Comparison of ENCODE assay signal across 31 mouse cellular contexts in genomic region chr9:72512229-72512981, GRCm38 (mm10). TPM values are rescaled to one million over a fixed set of nuclear protein-coding genes. Genes with fewer than 3 reads are reported as not detected.
DNase-seq lines count a peak whose midpoint lies in the region; ATAC-seq lines count a peak whose summit lies in the region.
"Had no signal": no experiment of that assay in that cellular context is flagged by ENCODE, and none has a peak within 500 bp of the region (broad histone marks: within the 10 kb centered on the region; RNA-seq: fewer than 3 reads in every experiment).

No protein-coding gene starts in this region.

- no peak for DNase-seq in forebrain, embryonic 11.5 days (ENCODE audit: low spot score)
- peak; percentile 40 for DNase-seq in midbrain, embryonic 14.5 days
- no peak for DNase-seq in midbrain, embryonic 10.5 days (ENCODE audit: low spot score)
- DNase-seq in ZHBTc4 (ENCODE audit: low read depth, low spot score) = peak; percentile 28
- DNase-seq in layer of hippocampus, postnatal 10 days (ENCODE audit: low spot score in 2 of 2) = no peak
- DNase-seq: adrenal gland, adult 8-10 months; B cell, adult 2 months; cerebellum, adult 8-10 months; gastrocnemius, postnatal 25 days; heart, adult 18-20 months; heart, postnatal 14 days; kidney, adult 9 months; kidney, postnatal 25 days; lung, adult 18-20 months; right cerebral cortex, postnatal 25 days; spleen, adult 18-20 months; thymus, postnatal 14 days had no signal

- H3K27me3 ChIP-seq in forebrain, embryonic 15.5 days = no peaks in the 10 kb centered on the region
- H3K27me3 ChIP-seq in forebrain, embryonic 11.5 days (ENCODE audit: control insufficient read depth, insufficient read depth, low read length) = no peaks in the 10 kb centered on the region
- no peaks in the 10 kb centered on the region for H3K27me3 ChIP-seq in midbrain, embryonic 14.5 days (ENCODE audit: control insufficient read depth, insufficient read depth, low read length)
- no peaks in the 10 kb centered on the region for H3K27me3 ChIP-seq in midbrain, embryonic 10.5 days (ENCODE audit: low read depth, poor library complexity, severe bottlenecking)
- H3K27me3 ChIP-seq in forebrain, embryonic 16.5 days (replicated peaks; ENCODE audit: control insufficient read depth, insufficient read depth, low read length) = no peaks in the 10 kb centered on the region
- H3K27me3 ChIP-seq: CH12.LX; hindbrain, embryonic 15.5 days; limb, embryonic 13.5 days; liver, embryonic 12.5 days; megakaryocyte, embryonic 14.5 days had no signal

- H3K9ac ChIP-seq in forebrain, embryonic 15.5 days (replicated peaks) = no peak overlapping the region
- no peak overlapping the region for H3K9ac ChIP-seq in forebrain, embryonic 11.5 days (ENCODE audit: low read length)
- no peak overlapping the region for H3K9ac ChIP-seq in midbrain, embryonic 14.5 days (replicated peaks; ENCODE audit: low read length)
- H3K9ac ChIP-seq in forebrain, embryonic 16.5 days (replicated peaks; ENCODE audit: low read depth, low read length) = no peak overlapping the region
- H3K9ac ChIP-seq: heart, embryonic 13.5 days; hindbrain, embryonic 15.5 days; limb, embryonic 13.5 days; liver, embryonic 12.5 days had no signal

- H3K36me3 ChIP-seq in forebrain, embryonic 15.5 days = no peaks in the 10 kb centered on the region
- no peaks in the 10 kb centered on the region for H3K36me3 ChIP-seq in forebrain, embryonic 11.5 days (ENCODE audit: control insufficient read depth, insufficient read depth, low read length)
- no peaks in the 10 kb centered on the region for H3K36me3 ChIP-seq in midbrain, embryonic 14.5 days (ENCODE audit: control insufficient read depth, insufficient read depth, low read length)
- no peaks in the 10 kb centered on the region for H3K36me3 ChIP-seq in midbrain, embryonic 10.5 days
- H3K36me3 ChIP-seq in forebrain, embryonic 16.5 days (ENCODE audit: control insufficient read depth, insufficient read depth) = no peaks in the 10 kb centered on the region
- H3K36me3 ChIP-seq: heart, embryonic 13.5 days; hindbrain, embryonic 15.5 days; limb, embryonic 13.5 days; liver, embryonic 12.5 days had no signal

- no peak overlapping the region for H3K4me3 ChIP-seq in forebrain, embryonic 15.5 days
- H3K4me3 ChIP-seq in forebrain, embryonic 11.5 days (ENCODE audit: low read depth, low read length) = no peak overlapping the region
- H3K4me3 ChIP-seq in midbrain, embryonic 14.5 days (replicated peaks; ENCODE audit: low read depth, low read length) = no peak overlapping the region
- H3K4me3 ChIP-seq in midbrain, embryonic 10.5 days = no peak overlapping the region
- no peak overlapping the region for H3K4me3 ChIP-seq in forebrain, embryonic 16.5 days (replicated peaks; ENCODE audit: low read length)
- H3K4me3 ChIP-seq: heart, embryonic 13.5 days; hindbrain, embryonic 15.5 days; layer of hippocampus, adult 2 months; limb, embryonic 13.5 days; liver, embryonic 12.5 days; megakaryocyte, embryonic 14.5 days had no signal

- peaks cover 14% of the 10 kb centered on the region for H3K4me1 ChIP-seq in forebrain, embryonic 15.5 days
- no peaks in the 10 kb centered on the region for H3K4me1 ChIP-seq in forebrain, embryonic 11.5 days (replicated peaks; ENCODE audit: control insufficient read depth, insufficient read depth, low read length)
- 0 out of 2 replicates have a peak, but pooled peaks cover 3% of the 10 kb centered on the region for H3K4me1 ChIP-seq in midbrain, embryonic 14.5 days (ENCODE audit: control insufficient read depth, insufficient read depth, low read length)
- no peaks in the 10 kb centered on the region for H3K4me1 ChIP-seq in midbrain, embryonic 10.5 days
- H3K4me1 ChIP-seq in forebrain, embryonic 16.5 days (replicated peaks; ENCODE audit: control insufficient read depth, insufficient read depth, low read length) = peaks cover 10% of the 10 kb centered on the region
- H3K4me1 ChIP-seq: heart, embryonic 13.5 days; hindbrain, embryonic 15.5 days; limb, embryonic 13.5 days; liver, embryonic 12.5 days had no signal

- ATAC-seq in forebrain, embryonic 15.5 days (replicated peaks) = peak; percentile 79
- ATAC-seq in forebrain, embryonic 11.5 days (replicated peaks; ENCODE audit: low FRiP score) = no peak
- ATAC-seq in midbrain, embryonic 14.5 days (ENCODE audit: low FRiP score, low TSS enrichment) = no peak
- ATAC-seq in forebrain, embryonic 16.5 days = peak; percentile 81
- ATAC-seq: activated CD4-positive, CD25-positive, alpha-beta regulatory T cell, adult 4 months; intestine, embryonic 16.5 days; liver, embryonic 12.5 days; midbrain, embryonic 16.5 days; Patski had no signal

- WGBS in forebrain, embryonic 15.5 days = 20% methylated on average over 11 of the region's 11 CpGs
- 58% methylated on average over 11 of the region's 11 CpGs for WGBS in forebrain, embryonic 11.5 days
- 49% methylated on average over 11 of the region's 11 CpGs for WGBS in midbrain, embryonic 14.5 days
- 62% methylated on average over 11 of the region's 11 CpGs for WGBS in midbrain, embryonic 10.5 days
- 16% methylated on average over 11 of the region's 11 CpGs for WGBS in forebrain, embryonic 16.5 days

- peak overlapping the region; percentile 19 for H3K27ac ChIP-seq in forebrain, embryonic 15.5 days (replicated peaks)
- H3K27ac ChIP-seq in forebrain, embryonic 11.5 days (ENCODE audit: low read depth, low read length) = no peak overlapping the region
- no peak overlapping the region for H3K27ac ChIP-seq in midbrain, embryonic 14.5 days (replicated peaks; ENCODE audit: low read depth, low read length)
- no peak overlapping the region for H3K27ac ChIP-seq in midbrain, embryonic 10.5 days (replicated peaks)
- peak overlapping the region; percentile 39; the same call in 1 of the 2 replicates for H3K27ac ChIP-seq in forebrain, embryonic 16.5 days (ENCODE audit: low read length)
- H3K27ac ChIP-seq: heart, embryonic 13.5 days; hindbrain, embryonic 15.5 days; layer of hippocampus, adult 2 months; limb, embryonic 13.5 days; liver, embryonic 12.5 days had no signal

- peak overlapping the region; percentile 16 for H3K4me2 ChIP-seq in forebrain, embryonic 15.5 days (replicated peaks)
- H3K4me2 ChIP-seq in forebrain, embryonic 11.5 days (ENCODE audit: low read depth, low read length, severe bottlenecking) = no peak overlapping the region
- no peak overlapping the region for H3K4me2 ChIP-seq in midbrain, embryonic 14.5 days (ENCODE audit: low read length)
- H3K4me2 ChIP-seq in forebrain, embryonic 16.5 days (ENCODE audit: low read length) = peak overlapping the region; percentile 34
- H3K4me2 ChIP-seq: heart, embryonic 13.5 days; hindbrain, embryonic 15.5 days; limb, embryonic 13.5 days; liver, embryonic 12.5 days had no signal

- H3K9me3 ChIP-seq in forebrain, embryonic 15.5 days = no peaks in the 10 kb centered on the region
- H3K9me3 ChIP-seq in forebrain, embryonic 11.5 days (ENCODE audit: control insufficient read depth, low read length) = no peaks in the 10 kb centered on the region
- H3K9me3 ChIP-seq in midbrain, embryonic 14.5 days (ENCODE audit: control insufficient read depth, low read length) = no peaks in the 10 kb centered on the region
- no peaks in the 10 kb centered on the region for H3K9me3 ChIP-seq in midbrain, embryonic 10.5 days (replicated peaks)
- no peaks in the 10 kb centered on the region for H3K9me3 ChIP-seq in forebrain, embryonic 16.5 days (ENCODE audit: control insufficient read depth, low read length)
- H3K9me3 ChIP-seq: G1E; heart, embryonic 13.5 days; hindbrain, embryonic 15.5 days; limb, embryonic 13.5 days; liver, embryonic 12.5 days had no signal

RNA-seq across cellular contexts. Expression of gene Rfx7, which starts 19.6 kb away (rescaled TPM):
- 16.7 and 16.9 TPM in 2 replicates for polyA plus RNA-seq in forebrain, embryonic 15.5 days (2015; fragmentation: Nextera tagmentation; extraction: Ambion mirVana)
- 27.0 and 28.0 TPM in 2 replicates for polyA plus RNA-seq in forebrain, embryonic 11.5 days (2014; fragmentation: Nextera tagmentation; extraction: Ambion mirVana)
- 25.3 and 29.3 TPM in 2 replicates for polyA plus RNA-seq in midbrain, embryonic 14.5 days (2014; fragmentation: Nextera tagmentation; extraction: Ambion mirVana)
- polyA plus RNA-seq in midbrain, embryonic 10.5 days (2016; fragmentation: Nextera tagmentation; extraction: Ambion mirVana) = 14.8 and 15.4 TPM in 2 replicates
- 17.2 and 18.6 TPM in 2 replicates for polyA plus RNA-seq in forebrain, embryonic 16.5 days (2015; fragmentation: Nextera tagmentation; extraction: Ambion mirVana)
- 10 to 100 TPM; 33.8 to 34.3 TPM for total RNA-seq in layer of hippocampus, postnatal 10 days (2021)

RNA-seq across cellular contexts. Expression of gene Tex9, which starts 20.4 kb away (rescaled TPM):
- polyA plus RNA-seq in forebrain, embryonic 15.5 days (2015; fragmentation: Nextera tagmentation; extraction: Ambion mirVana) = 39.9 and 40.2 TPM in 2 replicates
- 75.1 and 77.6 TPM in 2 replicates for polyA plus RNA-seq in forebrain, embryonic 11.5 days (2014; fragmentation: Nextera tagmentation; extraction: Ambion mirVana)
- 32.1 and 39.7 TPM in 2 replicates for polyA plus RNA-seq in midbrain, embryonic 14.5 days (2014; fragmentation: Nextera tagmentation; extraction: Ambion mirVana)
- polyA plus RNA-seq in midbrain, embryonic 10.5 days (2016; fragmentation: Nextera tagmentation; extraction: Ambion mirVana) = 69.6 and 75.0 TPM in 2 replicates
- 27.4 and 33.3 TPM in 2 replicates for polyA plus RNA-seq in forebrain, embryonic 16.5 days (2015; fragmentation: Nextera tagmentation; extraction: Ambion mirVana)
- total RNA-seq in layer of hippocampus, postnatal 10 days (2021) = 10 to 100 TPM; 11.2 to 13.1 TPM

Comparison
In these comparisons a context has a peak if more than half of its experiments do, and no peak if none do; other contexts are left out.
1. ATAC-seq: peak in forebrain, embryonic 15.5 days (single experiment) and forebrain, embryonic 16.5 days (single experiment); none in forebrain, embryonic 11.5 days (single experiment) and midbrain, embryonic 14.5 days (single experiment).
2. H3K27ac ChIP-seq: peak in forebrain, embryonic 15.5 days (single experiment) and forebrain, embryonic 16.5 days (single experiment); none in forebrain, embryonic 11.5 days (single experiment), midbrain, embryonic 14.5 days (single experiment) and midbrain, embryonic 10.5 days (single experiment).
3. H3K4me2 ChIP-seq: peak in forebrain, embryonic 15.5 days (single experiment) and forebrain, embryonic 16.5 days (single experiment); none in forebrain, embryonic 11.5 days (single experiment) and midbrain, embryonic 14.5 days (single experiment).
4. DNase-seq: peak in midbrain, embryonic 14.5 days (single experiment) and ZHBTc4 (single experiment); none in forebrain, embryonic 11.5 days (single experiment), midbrain, embryonic 10.5 days (single experiment) and layer of hippocampus, postnatal 10 days (0 of 2).